Mouse (Mus musculus) cerebellum, adult 2 months (tissue): ENCODE measurements around the gene Ppm1l. TPM values are rescaled to one million over a fixed set of nuclear protein-coding genes. Genes with fewer than 3 reads are reported as not detected.
"Not testable (repeated sequence)": the region's sequence is repeated elsewhere in the genome, so short reads cannot be mapped to it uniquely, and the experiment has no call there.

Experiments
- DNase-seq, 2 experiments: peaks; one replicate each; pipeline ENCODE4 v3.0.0; 2021
- H3K27ac ChIP-seq: fragments of 200-500 bp; 2 replicates; pipeline ENCODE4 v1.5.1; 2012; ENCODE audit warnings: low read length, control low read depth, inconsistent platforms; ENCODE audit not compliant: insufficient read depth
- H3K27me3 ChIP-seq: fragments of 200-500 bp; 2 replicates; pipeline ENCODE4 v1.6.1; 2012; ENCODE audit warnings: inconsistent platforms, mild to moderate bottlenecking, low read length, moderate library complexity; ENCODE audit not compliant: control insufficient read depth, insufficient read depth
- H3K4me1 ChIP-seq: fragments of 200-500 bp; 2 replicates; pipeline ENCODE4 v1.6.1; 2011; ENCODE audit warnings: low read length; ENCODE audit not compliant: control insufficient read depth, insufficient read depth
- H3K4me3 ChIP-seq: fragments of 200-500 bp; replicated peaks from 2 replicates; pipeline ENCODE3; 2011; ENCODE audit warnings: mild to moderate bottlenecking, low read depth, low read length, control low read depth; ENCODE audit not compliant: insufficient read depth
- CTCF ChIP-seq: fragments of 200-500 bp; IDR thresholded peaks from 2 replicates; pipeline ENCODE4 v1.5.1; 2011; ENCODE audit warnings: low read depth, mild to moderate bottlenecking, control low read depth, low read length, moderate library complexity, borderline replicate concordance; ENCODE audit not compliant: insufficient read depth
- POLR2A ChIP-seq: fragments of 200-500 bp; IDR thresholded peaks from 2 replicates; pipeline ENCODE4 v1.6.1; 2011; ENCODE audit warnings: low read length, control low read depth, borderline replicate concordance; ENCODE audit not compliant: insufficient read depth
- WGBS: fragments of 180-500 bp; shearing (Covaris S2); methylation state at CpG from one replicate; pipeline ENCODE4 v1.1.7; 2018; 5-methylcytosine and 5-hydroxymethylcytosine counted together
- polyA plus RNA-seq: library from polyadenylated mRNA; depleted of rRNA; stranded (reverse); fragments of >200 nt; gene quantifications from 2 replicates; pipeline ENCODE4 v1.2.3, GENCODE M21; 2012

Ppm1l gene
- polyA plus RNA-seq, 1 experiment = 38.2 TPM

DNA sequence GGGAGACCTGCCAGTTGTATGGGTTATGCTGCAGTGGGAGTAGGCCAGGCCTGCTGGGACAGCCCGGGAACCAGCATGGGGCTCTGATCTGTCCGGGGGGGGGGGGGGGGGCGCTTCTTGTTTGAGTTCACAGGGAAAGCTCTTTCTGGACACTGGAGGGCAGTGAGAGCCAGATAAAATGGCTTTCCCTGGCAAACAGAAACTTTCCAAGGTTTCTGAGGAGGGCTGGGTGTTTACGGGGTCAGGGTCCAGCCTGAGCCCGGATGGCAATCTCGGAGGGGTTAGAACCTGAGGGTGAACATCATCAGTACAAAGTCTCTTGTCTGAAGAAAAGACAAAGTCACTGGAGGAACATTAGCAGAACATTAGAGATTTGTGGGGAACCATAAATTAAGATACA lies 246.7 kb downstream of the Ppm1l start:
- H3K27ac ChIP-seq = no peak overlapping the region
- TF ChIP-seq CTCF = no peak
- no peak for TF ChIP-seq POLR2A
- DNase-seq = no peak
- H3K27me3 ChIP-seq = no peaks in the 10 kb centered on the region
- H3K4me1 ChIP-seq = no peaks in the 10 kb centered on the region
- no peak overlapping the region for H3K4me3 ChIP-seq
- WGBS = 70% methylated on average over 6 of the region's 6 CpGs

GRCm38 (mm10) chr3:69565586-69565985 lies 248.9 kb downstream of the Ppm1l start:
- DNase-seq, H3K4me1 ChIP-seq, H3K27ac ChIP-seq, H3K4me3 ChIP-seq, H3K27me3 ChIP-seq: not testable (repeated sequence)
- 89% methylated on average over 1 of the region's 1 CpGs for WGBS

GRCm38 (mm10) chr3:69572561-69572960 lies 255.9 kb downstream of the Ppm1l start:
- TF ChIP-seq CTCF (no peak), POLR2A (no peak)
- H3K27me3 ChIP-seq = no peaks in the 10 kb centered on the region
- peak in 1 of 2 experiments; percentile 29 for DNase-seq
- H3K4me3 ChIP-seq = no peak overlapping the region
- H3K27ac ChIP-seq = no peak overlapping the region
- peaks cover 2% of the 10 kb centered on the region; the same call in 1 of the 2 replicates for H3K4me1 ChIP-seq
- WGBS = 39% methylated on average over 5 of the region's 5 CpGs

DNA sequence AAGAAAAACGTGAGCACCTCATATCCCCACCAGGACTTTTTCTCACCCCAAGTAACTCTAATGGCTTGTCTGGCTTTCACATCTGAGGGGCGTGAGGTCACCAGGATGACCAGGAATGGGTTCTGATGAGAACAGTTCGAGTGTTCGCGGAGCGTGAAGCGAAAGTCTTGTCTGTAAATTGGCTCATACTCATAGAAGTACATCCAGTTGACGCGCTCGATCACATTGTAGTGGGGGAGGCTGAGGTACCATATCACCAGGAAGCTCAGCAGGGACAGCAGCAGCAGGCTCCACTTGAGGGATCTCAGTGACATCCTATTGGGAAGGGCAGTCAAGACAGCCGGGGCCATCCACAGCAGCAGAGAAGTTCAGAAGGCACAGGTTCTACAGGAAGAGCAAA lies 258.9 kb downstream of the Ppm1l start:
- WGBS = 96% methylated on average over 11 of the region's 11 CpGs
- H3K4me3 ChIP-seq = no peak overlapping the region
- no peak for DNase-seq
- peaks cover 2% of the 10 kb centered on the region; the same call in 1 of the 2 replicates for H3K4me1 ChIP-seq
- TF ChIP-seq POLR2A = no peak
- TF ChIP-seq CTCF = no peak
- H3K27me3 ChIP-seq = no peaks in the 10 kb centered on the region
- H3K27ac ChIP-seq = no peak overlapping the region

GRCm38 (mm10) chr3:69576715-69577114 lies 260.1 kb downstream of the Ppm1l start:
- H3K4me3 ChIP-seq = no peak overlapping the region
- H3K4me1 ChIP-seq = peaks cover 2% of the 10 kb centered on the region; the same call in 1 of the 2 replicates
- TF ChIP-seq CTCF = no peak
- no peak for TF ChIP-seq POLR2A
- H3K27me3 ChIP-seq = no peaks in the 10 kb centered on the region
- WGBS = 80% methylated on average over 3 of the region's 3 CpGs
- no peak for DNase-seq
- H3K27ac ChIP-seq = no peak overlapping the region

DNA sequence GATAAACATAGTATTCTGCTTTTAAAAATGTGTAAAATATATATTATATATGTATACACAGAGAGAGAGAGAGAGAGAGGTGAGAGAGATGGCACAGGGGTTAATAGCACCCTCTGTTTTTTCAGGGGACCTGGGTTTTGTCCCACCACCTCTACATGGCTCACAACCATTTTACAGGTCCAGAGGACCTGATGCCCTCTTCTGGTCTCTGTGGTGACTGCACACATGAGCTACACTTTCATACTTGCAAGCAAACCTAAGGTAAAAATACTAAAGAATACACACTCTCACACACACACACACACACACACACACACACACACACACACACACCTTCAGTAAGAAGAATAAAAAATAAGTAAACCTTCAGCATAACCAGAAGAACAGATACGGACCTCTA lies 262.1 kb downstream of the Ppm1l start:
- Histone ChIP-seq H3K27me3 (no peaks in the 10 kb centered on the region), H3K4me3 (no peak overlapping the region), H3K4me1 (no peaks in the 10 kb centered on the region), H3K27ac (no peak overlapping the region)
- DNase-seq = no peak
- no peak for TF ChIP-seq POLR2A
- peak; percentile 16; the same call in 1 of the 2 replicates for TF ChIP-seq CTCF
- 100% methylated on average over 1 of the region's 1 CpGs for WGBS

DNA sequence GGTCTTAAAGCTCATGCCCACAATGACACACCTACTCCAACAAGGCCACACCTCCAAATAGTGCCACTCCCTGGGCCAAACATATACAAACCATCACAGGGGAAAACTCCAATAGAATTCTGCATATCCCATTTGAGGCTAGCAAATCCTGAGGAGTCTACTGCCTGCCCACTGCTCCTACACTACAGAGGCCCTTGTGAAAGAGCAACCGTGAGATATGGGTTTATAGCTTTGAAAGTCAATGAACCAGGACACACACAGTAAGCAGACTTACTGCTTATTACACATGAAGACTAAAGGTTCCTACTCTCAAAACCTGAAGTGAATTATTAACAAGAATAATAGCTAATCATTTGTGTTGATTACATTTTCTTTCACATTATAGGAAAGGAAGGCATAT lies 267.1 kb downstream of the Ppm1l start:
- TF ChIP-seq POLR2A (no peak), CTCF (no peak)
- no peak for DNase-seq
- Histone ChIP-seq H3K4me3 (no peak overlapping the region), H3K4me1 (no peaks in the 10 kb centered on the region), H3K27ac (no peak overlapping the region), H3K27me3 (no peaks in the 10 kb centered on the region)
- WGBS = 88% methylated on average over 1 of the region's 1 CpGs

GRCm38 (mm10) chr3:69588101-69588760 lies 271.6 kb downstream of the Ppm1l start:
- no peak overlapping the region for H3K27ac ChIP-seq
- no peak for DNase-seq
- H3K4me1 ChIP-seq = peaks cover 4% of the 10 kb centered on the region; the same call in 1 of the 2 replicates
- no peak overlapping the region for H3K4me3 ChIP-seq
- no peak for TF ChIP-seq CTCF
- TF ChIP-seq POLR2A = no peak
- H3K27me3 ChIP-seq = no peaks in the 10 kb centered on the region
- WGBS = 59% methylated on average over 10 of the region's 10 CpGs

DNA sequence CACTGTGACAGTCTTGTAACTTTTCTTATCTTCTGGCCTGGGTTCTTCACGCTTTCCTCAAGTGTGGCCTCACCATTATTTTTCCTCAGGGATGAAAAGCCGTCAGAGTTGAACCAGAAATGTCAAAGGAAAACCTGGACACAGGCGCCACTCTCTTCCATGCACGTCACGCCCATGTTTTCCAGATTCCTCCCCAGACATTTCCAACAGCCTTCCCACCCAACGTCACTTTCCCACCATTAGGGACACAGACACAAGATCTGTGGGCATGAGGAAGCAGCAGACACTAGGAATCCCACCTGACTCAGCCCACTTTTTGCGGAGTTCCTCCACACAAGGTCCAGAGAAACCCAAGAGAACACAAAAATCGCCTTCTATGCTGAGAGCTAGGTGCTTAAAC lies 276.8 kb downstream of the Ppm1l start:
- H3K27ac ChIP-seq = no peak overlapping the region
- no peak overlapping the region for H3K4me3 ChIP-seq
- peaks cover 12% of the 10 kb centered on the region for H3K4me1 ChIP-seq
- TF ChIP-seq POLR2A = no peak
- no peak for TF ChIP-seq CTCF
- H3K27me3 ChIP-seq = no peaks in the 10 kb centered on the region
- 94% methylated on average over 8 of the region's 8 CpGs for WGBS
- no peak for DNase-seq
